Mouse (Mus musculus): ENCODE measurements around the gene Grm7.

Grm7 gene

DNA sequence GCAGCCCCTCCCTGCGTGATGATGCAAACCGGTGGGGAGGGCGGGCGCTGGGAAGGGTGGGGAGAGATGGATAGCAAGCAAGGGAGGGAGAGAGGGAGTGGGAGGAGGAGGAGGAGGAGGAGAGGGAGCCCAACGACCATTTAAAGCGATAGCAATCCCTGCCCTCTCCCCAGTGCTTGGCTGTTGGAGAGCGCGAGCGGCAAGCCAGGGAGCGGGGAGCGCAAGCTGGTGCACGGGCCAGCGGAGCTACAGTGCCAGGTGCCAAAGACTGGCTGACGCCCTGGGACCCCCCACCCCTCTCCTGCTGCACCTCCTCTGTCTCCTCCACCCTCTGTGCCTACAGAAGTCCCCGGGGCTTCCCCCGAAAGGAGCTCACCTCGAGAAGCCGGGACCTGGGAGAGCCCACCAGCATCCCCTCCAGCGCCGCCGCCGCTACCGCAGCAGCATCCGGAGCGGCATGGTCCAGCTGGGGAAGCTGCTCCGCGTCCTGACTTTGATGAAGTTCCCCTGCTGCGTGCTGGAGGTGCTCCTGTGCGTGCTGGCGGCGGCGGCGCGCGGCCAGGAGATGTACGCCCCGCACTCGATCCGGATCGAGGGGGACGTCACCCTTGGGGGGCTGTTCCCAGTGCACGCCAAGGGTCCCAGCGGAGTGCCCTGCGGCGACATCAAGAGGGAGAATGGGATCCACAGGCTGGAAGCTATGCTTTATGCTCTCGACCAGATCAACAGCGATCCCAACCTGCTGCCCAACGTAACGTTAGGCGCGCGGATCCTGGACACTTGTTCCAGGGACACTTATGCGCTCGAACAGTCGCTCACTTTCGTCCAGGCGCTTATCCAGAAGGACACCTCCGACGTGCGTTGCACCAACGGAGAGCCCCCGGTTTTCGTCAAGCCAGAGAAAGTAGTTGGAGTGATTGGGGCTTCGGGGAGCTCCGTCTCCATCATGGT lies at the start of gene Grm7:
TSS of gene Grm7 (plus strand) at position 171 of the 951 bp plus-strand sequence.
- no peak for DNase-seq

DNA sequence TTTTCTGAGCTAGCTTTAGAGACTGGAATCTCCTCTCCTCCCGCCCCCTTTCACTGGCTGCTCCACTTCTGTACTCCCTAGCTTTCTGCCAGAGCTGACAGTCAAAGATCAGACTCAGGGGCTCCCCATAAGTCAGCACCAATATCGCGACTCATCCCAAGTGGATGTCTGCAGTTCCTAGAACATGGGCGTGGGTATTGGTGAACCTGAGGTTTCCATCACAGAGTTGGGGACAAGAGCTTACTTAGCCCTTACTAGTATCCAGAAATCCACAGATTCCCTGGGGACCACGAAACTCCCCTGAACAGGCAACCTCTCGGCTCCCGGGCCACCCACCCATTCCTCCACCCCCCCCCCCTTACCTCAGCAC lies 355 bp upstream of the Grm7 start:
- no peak for DNase-seq

- no peak for DNase-seq
These were observed 1.5 kb downstream of the Grm7 start for GRCm38 (mm10) chr6:110646901-110647300.

DNA sequence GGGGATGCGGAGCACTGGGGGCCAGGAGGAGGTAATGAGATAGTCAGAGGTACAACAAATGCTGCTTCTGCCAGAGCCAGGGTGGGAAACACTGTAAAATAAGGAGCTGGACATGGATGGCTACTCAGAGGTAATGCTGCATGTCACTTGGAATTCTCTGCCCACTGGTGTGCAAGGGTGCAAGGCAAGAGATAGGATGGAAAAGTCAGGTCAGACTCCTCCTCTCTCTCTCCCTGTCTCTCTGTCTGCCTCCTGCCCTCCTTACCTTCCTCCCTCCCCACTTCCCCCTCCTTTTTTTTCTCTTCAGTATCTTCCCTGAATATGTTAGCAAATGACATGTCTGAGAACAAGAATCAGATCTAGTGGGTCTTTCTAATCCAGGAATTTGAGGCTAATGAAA lies 3.8 kb downstream of the Grm7 start:
- DNase-seq: no peak

DNA sequence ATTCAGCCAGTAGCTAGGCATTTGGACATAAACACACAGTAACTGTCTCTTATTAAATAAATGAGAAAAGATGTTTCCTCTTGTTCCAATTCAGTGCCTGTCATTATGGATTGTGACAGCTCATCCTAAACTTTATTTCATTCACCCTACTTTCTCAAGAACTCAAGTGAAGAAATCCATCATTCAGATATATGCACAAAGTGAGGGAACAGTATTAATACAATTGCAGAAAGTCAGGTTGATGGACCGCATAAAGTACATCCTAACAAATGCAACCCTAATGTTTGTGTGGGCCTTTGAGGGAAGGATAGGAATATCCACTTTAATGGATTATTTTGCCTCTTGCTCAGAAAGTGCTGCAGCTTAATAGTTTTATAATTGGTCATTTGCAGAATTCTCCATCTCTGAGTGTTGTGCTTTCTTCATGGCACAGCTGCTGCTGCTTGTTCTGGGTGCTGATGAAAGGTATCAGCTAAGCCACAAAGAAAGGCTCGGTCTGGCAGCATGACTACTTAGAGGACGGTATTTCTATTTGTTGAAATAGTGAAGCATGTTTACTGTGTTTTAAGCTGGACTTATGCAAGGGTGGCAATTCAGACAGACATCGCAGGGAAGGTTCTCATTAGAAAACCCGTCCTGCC lies 8.1 kb downstream of the Grm7 start:
- no peak for DNase-seq

GRCm38 (mm10) chr6:110664436-110664835 lies 19.1 kb downstream of the Grm7 start:
- no peak for DNase-seq

DNA sequence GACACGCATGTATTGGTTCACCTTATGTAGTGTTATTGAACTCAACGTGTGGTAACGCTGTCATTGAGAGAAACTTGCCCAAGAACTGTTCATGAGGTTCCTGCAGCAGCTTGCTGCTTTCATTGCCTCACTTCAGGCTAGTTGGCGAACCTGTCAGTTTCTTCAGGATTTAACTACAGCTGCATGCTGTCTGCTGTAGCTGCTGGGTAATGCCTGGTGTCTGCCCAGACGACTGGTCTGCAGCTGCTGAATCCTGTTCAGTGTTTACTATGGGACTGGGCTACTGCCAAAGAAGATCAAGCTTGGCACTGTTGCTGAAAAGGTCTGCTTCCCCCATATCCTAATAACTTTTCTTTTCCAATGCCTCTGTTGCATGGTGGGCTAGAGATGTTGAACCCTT lies 23.1 kb downstream of the Grm7 start:
- no peak for DNase-seq

DNA sequence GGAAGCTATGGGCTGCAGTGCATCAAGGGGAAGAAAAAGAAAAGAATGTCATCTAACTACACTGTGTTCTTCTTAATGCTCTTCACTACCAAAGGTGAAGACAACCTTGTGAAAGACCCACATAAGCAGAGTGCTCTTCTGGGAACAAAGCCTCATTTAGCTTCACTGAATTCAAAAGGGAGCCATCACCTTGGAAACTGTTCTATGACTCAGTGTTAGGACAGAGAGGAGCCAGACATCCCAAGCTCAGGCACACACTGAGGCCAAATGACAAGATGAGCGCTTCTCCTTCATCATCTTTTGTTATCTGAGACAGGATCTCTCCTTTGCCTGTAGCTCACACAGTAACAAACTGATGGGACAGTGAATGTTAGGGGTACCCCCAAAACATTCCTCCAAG lies 45.6 kb downstream of the Grm7 start:
- DNase-seq: no peak

- no peak for DNase-seq
These were observed 64.4 kb downstream of the Grm7 start for GRCm38 (mm10) chr6:110709763-110710162.

GRCm38 (mm10) chr6:110714943-110715342 lies 69.6 kb downstream of the Grm7 start:
- DNase-seq: no peak

- no peak for DNase-seq
These were observed 78.0 kb downstream of the Grm7 start for GRCm38 (mm10) chr6:110723371-110723770.

DNA sequence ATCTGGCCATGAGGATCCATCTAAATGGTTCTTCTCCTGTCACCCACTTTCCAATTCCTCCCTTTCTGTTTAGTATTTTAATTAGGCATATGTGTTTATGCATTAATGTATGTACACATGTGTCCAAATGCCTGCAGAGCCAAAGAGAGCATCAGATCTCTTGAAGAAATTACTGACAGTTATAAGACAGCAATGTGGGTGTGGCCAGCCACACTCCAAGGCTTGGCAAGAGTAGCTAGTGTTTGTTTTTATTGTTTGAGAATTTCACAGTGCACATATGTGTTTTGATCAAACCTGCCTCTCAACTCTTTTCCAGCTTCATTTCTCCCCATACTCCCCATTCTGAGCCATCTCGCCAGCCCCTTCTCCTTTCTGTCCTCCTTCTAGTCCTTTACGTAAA lies 88.5 kb downstream of the Grm7 start:
- no peak for DNase-seq

DNA sequence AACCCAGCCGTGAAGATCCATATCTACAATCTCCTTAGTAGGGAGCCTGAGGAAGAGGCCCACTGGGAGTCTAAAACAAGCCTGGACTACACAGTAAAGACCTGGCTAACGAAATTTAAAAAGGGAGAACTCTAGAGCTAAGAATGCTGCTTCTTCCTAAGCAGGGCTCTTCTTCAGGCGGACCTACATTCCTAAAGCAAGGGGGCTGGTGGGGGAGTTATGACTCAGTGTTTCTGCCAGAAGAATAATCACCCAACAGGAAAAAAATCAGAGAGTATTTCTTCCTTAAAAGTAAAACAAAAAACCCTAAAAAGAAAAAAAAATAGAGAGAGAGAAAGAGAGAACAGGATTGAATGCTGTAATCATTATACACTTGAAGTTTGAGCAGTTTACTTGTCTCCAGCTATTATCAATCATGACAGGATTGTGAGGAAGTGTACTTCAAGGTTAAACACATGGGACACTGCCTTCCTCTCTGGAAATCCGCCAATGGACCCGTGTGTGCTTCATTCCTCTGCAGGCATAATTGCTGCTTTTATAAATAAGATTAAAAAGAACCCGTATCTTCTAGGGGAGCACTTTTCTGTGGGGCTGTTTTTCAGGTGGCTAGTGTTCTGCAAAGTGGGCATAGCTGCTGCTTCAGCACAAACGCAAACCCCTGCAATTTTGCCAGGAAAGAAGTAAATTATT lies 98.7 kb downstream of the Grm7 start:
- peak; percentile 9 to 21 for DNase-seq

- DNase-seq: no peak
These were observed 110.5 kb downstream of the Grm7 start for GRCm38 (mm10) chr6:110755921-110756320.

- DNase-seq: no peak
These were observed 124.2 kb downstream of the Grm7 start for GRCm38 (mm10) chr6:110769588-110769987.

GRCm38 (mm10) chr6:110772652-110773051 lies 127.3 kb downstream of the Grm7 start:
- no peak for DNase-seq

- no peak for DNase-seq
These were observed 130.7 kb downstream of the Grm7 start for GRCm38 (mm10) chr6:110776046-110776445.

DNA sequence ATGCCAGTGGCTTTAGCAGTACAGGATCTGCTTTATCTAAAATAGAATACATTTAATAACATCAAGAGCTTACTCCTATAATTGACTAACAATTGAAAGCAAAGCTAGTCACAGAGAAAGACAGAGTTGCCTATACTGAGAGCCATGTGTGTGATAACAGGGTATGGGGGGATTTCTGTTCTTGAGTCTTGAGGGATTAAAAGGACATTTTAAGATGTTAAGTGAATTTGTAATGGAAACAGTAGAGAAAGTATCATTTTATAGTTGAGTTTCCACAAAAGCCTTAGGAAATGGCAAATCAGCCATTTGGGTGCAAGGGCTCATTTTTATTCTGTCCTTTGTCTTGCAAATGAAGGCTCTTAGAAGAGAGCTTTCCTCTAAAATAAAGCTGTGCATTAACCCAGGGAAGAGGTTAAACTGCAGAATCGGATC lies 140.1 kb downstream of the Grm7 start:
- DNase-seq: no peak

GRCm38 (mm10) chr6:110792696-110793095 lies 147.3 kb downstream of the Grm7 start:
- no peak for DNase-seq

GRCm38 (mm10) chr6:110807481-110807880 lies 162.1 kb downstream of the Grm7 start:
- DNase-seq: no peak

- no peak for DNase-seq
These were observed 166.8 kb downstream of the Grm7 start for GRCm38 (mm10) chr6:110812214-110812613.

DNA sequence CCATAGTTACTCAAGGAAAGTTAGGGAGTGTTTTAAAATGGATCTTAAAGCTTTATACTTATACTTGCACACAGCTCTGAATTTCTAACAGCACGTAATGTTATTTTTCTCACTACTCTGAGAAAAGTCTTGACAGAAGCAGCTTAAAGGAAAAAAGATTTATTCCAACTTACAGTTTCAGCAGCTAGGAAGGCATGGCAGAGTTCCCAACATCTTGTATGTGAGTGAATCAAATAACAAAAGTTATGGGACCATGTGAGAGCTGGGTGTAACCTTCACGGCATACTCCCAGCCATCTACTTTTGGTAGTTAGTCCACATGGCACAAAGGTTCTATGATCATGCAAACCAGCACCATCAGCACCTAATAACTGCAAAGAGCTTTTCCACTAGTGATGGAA lies 172.9 kb downstream of the Grm7 start:
- no peak for DNase-seq

DNA sequence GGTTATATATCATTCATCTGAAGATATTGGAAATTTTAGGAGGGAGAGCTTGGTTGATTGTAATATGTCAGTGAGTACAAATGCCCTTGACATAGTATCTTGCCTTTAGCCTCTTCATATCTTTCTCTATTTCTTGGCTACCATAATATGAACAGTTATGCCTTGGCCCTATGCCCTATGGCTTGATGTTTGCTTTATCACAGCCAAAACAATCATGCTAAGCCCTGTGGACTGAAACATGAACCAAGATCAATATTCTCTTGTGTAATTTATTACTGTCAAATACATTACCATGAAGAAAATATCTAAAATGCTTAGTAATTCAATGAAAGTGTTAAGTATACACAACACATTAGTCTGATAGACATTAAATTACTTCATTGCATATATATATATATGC lies 222.9 kb downstream of the Grm7 start:
- no peak for DNase-seq

GRCm38 (mm10) chr6:110982013-110982412 lies 336.6 kb downstream of the Grm7 start:
- no peak for DNase-seq

All from kidney, adult 8-10 months (tissue).